Mouse (Mus musculus) ovary, postnatal 36 days (tissue): ENCODE data around the gene Dpf3.

ENCODE experiments used
- DNase-seq: peaks from one replicate; pipeline ENCODE4 v3.0.0; 2022; ENCODE audit warnings: low spot score, mixed read lengths

Dpf3 gene

DNA sequence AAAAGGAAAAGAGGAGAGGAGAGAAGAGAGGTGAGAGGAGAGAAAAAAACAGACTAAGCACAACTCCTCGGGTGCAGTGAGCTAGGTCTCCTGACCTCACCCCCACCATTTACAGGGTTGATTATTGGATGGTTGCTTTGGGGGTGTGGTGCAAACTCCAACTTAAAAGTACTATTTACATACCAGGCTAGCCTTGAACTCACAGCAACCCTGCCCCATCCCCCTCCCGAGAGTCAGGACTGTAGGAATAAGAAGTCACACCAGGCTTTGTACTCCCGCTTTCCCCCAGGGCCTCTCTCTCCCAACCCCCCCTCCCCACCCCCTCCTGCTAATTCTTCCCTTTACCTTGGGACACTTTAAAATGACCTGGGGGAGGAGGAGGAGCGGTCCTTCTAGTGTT is 8.8 kb upstream of the Dpf3 start:
- no peak for DNase-seq

DNA sequence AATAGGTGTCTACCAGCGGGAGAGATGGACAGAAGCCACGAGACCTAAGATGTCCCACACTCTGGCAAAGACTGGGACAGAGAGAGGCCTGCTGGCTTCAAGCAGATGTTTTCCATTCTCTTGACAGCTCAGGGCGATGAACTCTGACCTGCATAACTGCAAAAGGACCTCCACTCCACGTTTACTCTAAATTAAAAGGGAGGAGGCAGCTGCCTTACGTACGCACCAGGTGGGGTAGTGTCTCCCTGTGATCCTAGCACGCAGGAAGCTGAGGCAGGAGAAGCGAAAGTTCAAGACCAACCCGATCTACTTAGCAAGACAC is 8.4 kb upstream of the Dpf3 start:
- DNase-seq = no peak

DNA sequence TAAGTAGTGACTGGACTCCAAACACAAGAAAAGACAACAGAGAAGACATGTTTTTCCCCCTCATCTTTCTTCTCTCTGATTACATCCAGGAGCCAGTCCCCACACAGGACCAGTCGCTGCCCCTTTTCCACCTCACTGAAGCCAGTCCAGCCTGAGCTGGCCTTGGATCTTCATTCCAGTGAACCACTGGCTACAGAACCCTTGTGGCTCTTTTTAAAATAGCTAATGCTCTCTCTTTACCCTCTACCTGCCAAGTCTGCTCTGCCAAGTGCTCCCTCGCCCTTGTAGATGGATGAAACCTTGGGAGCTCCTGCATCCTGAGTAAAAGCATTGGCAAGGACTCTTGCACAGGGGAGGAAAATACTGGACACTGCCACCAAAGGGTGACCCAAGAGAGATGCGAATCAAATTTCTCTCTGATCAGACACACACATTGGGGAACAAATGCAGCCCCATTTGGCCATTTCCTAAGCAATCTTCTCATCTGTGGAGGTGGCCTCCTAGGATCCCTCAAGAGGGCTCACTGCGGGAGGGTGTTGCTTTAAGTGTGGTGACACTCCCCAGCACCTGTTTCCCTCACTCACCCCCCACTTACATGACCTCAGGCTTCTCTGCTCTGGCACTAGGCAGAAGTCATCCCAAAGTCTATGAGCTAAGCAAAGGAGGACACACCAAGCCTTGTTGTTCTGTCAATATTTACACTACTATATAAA is 7.9 kb upstream of the Dpf3 start:
- DNase-seq = no peak

DNA sequence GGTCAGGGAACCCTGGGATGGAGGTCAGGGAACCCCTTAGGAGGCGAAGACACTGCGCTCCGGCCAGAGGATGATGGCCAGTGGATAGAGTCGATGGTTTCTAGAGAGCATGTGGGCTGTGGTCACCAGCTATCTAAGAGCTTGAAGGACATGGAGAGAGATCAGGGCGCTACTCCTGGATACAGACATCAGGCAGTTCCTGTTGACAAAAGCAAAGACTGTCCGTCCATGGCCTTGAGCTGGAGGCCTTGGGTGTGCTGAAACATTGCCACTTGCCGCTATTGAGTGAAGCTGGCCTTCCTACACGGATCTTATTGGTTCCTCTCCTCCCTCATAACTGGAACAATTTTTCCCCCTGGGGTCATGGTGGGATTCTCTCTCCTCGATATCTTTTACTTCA is 6.7 kb upstream of the Dpf3 start:
- peak; percentile 59 for DNase-seq

DNA sequence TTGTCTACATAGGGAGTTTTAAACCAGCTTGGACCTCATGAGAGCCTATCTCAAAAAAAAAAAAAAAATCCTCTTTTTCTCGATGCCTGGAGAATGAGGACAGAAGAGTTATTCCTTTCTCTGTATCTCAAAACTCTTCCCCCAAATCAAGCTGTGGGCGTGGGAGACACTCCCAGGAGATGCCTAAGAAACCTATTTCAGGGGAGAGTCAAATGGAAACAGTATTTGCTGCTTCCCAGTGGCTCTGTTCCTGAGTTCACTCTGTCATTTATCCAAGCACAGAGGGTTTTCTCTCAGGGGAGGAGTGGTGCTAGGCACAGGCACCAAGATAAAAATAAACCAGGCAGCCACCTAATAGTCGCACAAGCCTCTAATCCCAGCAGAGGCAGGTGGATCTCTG is 5.3 kb upstream of the Dpf3 start:
- no peak for DNase-seq

DNA sequence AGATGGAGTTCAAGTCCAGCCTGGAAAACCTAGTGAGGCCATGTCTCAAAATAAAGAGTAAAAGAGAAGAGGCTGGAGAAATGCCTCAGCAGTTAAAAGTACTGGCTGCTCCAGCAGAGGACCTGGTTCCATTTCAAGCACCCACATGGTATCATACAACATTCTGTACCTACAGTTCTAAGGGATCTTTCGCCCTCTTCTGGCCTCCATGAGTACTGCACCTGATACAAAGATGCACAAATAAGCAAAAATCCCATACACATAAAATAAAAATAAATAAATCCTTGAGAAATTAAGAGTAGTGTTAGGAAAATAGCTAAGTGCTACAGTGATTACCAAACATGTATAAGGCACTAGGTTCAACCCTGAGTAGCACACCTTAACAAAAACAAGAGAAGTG is 4.1 kb upstream of the Dpf3 start:
- DNase-seq = no peak

DNA sequence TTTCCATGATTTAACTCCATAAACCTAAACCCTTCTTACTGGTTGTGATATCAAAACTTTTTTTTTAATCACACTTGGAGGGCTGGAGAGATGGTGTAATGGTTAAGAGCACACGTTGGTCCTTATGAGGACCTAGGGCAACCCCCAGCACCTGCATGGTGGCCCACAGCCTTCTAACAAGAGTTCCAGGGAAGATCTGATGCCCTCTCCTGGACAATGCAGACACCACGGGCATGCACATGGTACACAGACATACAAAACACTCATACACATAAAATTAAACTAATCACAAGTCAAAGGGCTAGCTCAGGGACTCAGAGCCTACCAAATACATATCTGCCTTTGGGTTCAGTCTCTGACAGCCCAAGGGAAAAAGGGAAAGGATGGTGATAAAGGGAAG is 2.2 kb upstream of the Dpf3 start:
- no peak for DNase-seq

DNA sequence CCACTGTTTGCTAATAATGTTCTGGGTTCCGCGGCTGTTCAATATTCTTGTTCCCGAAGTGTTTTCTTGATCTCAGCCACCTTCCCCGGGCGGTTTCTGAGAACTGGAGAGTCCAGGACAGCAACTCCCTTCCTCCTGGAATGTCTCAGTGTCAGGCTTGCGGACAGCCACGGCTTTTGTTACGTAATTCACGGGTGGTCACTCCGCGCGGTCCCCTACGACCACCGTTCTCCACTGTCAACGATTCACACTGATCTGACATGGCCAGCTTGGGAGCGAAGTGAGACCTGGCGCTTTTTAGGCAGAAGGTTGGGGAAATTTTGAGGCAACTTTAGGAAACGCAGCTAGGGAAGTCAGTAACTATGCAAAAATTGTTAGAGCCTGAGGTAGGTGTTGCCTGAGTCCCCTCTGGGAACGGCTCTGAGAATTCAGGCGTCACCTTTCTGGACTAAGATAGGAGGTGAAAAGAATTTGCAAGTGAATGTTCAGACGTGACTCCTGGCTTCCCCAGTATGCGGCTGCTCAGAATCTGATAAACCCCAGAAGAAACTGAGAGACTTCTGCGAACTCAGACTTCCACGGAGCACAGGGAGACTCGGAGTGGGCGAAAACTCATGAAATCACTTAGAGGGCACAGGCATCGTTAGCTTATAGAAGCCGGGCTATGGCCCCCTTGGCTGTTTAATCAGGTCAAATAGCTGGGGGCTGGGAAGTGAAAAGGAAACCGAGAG is 860 bp upstream of the Dpf3 start:
- no peak for DNase-seq

DNA sequence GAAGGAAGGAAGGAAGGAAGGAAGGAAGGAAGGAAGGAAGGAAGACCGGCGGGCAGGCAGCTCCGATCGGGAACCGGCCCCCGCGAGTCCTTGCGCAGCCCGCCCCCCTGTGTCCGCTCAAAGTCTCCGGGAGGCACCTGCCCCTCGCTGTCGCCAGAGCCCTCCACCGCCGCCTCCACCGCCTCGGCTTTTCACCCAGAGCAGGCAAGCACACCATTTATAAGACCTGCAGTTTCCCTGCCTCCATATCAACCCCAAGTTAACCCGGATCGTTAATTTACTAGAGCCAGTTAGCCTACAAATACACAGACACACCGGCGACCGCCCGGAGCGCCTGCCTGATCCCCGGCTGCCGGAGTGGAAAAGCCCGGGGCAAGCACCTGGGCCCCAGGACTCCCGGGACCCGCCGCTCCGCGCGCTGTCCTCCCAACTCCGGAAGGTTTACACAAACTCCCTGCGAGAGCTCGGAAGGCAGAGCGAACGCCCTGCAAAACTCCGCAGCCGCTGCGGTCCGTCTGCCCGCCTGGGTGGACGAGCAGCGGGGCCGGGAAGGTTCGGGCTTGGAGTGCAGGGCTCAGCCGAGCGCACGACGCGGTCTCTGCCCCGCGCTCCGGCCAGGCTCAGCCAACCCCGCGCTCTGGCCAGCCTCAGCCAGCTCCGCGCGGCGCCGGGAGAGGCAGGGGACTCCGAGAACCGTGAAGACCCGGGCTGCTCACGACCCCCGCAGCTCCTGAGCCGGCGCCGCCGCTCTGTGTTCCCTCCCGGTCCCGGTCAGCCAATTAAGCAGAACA is 650 bp downstream of the Dpf3 start:
- peak; percentile 58 for DNase-seq

DNA sequence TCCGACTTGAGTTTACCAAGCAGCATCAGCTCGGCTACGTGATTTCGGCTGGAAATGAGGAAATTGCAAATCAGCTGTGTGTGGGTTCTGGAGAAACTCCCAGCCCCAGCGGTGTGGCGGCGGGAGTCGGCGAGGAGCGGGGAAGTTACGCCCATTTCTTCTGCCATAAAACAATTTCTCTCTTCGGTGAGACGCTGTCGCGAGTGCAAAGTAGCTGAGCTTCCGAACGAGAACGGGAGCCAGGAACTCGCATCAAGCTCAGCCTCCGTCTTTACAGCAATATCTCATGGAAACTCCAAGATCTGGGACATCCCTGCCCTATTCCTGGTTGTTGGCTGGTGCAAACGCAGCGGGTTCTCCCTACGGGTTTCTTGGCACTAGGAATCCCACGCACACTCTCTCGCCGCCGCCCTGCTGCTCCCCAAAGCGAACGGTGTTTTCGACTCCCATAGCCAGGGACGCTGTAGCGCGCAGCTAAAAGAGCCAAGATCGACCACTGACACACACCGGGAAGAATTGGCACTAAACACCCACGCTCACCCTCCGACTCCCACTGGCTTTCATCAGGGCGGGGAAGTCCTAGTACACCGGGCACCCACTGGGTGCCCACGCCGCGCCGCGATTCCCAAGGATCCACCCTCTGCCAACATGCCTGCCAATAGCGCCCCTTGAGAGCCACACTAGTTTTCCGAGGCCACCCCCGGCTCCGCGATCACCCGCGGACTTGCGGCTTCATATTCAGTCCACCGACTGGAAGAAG is 1.4 kb downstream of the Dpf3 start:
- DNase-seq = peak; percentile 34

DNA sequence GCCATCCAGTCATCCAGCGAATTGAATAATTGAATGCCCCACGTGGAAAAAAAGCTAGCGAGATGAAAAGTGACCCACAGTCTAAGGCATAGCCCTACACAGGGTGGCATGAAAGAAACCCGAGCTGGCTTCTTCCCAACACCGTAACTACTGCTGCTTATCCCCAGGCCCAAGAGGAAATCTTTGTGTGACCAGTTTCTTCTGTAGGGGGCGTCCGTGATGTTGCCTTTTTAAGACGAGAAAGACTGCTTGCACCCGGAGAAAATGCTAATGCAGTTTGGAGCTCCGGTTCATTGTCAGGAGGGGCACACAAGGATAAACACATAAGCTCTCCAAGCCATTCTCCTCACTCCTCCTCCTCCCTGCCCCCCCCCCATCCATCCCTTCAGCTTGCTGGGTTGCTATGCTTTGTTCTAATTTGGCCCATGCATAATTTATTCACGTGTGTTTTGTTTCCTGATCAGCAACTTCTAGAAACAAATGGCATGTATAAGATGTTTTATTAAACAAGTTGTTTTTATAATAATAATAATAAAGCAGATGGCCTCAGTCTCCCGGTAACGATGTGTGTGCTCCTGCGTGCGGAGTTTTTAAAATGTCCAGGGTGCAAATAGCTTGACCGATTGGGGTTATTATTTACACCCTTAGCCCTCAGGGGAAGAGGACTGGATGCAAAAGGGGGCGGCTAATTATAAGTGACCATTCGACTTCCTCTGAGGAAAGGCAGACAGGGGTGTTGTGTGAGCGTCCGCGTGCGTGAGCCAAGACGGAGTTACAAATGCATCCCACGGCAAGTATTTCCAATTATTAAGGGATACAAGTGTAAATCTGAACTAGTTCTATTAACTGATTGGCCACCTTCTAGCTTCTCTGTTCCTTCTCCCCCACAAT is 2.4 kb downstream of the Dpf3 start:
- DNase-seq = no peak

DNA sequence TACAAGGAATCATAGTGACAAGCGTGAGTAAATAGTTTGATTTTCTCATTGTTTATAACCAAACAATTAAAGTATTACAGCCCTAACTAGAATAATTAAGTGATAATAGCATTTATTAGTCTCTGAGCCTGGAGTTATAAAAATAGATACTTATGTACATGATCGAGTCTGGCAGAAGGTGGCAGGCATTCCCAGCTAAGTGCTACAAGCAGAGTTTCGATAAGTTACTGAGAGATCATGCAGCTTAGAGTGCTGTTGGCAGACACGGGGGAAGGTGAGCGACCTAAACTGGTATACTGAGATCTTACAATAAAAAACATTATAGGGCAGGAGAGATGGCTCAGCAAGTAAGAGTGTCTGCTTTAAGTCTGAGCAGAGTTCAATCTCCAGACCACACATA is 3.9 kb downstream of the Dpf3 start:
- no peak for DNase-seq

DNA sequence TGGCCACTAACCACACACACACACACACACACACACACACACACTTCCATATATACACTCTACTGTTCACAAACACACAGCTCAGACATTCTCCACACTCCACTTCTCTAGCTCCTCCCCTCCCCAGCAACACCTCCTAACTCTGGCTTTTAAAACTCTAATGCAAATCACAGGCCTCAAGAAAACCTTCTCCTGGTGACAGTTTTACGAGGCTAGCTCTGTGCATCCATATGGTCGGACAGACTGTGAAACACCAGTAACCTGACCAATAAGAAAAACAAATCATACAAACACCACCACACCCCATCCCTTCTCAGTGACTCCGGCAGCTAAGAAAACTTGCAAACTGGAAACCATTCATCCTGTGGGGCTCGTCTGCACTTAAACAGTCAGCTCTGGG is 6.1 kb downstream of the Dpf3 start:
- DNase-seq = no peak

DNA sequence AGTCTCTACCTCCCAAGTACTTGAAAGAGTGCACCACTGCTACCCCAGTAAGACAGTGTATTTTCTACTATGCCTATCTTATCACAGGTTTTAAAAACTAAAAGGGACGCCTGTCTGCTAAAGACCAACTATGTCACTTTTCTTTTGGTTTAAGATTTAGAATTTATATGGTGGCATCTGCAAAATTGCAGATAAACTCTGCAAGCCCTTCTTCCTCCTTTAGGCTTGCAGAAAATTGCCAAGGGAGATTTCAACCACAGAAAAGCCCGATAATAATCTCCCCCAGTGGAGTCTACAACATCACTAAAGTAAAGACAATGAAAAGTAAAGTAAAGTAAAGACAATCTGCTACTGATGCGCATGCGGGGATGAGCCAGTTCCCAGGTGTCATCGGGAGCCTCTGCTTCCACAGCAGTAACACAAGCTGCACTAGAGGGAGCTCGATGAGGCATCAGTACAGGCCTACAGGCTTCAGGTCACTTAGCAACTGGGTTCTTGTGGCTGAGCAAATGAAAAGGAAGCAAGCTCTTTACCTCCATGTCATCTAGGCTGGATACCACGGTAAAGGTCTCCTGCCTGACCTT is 7.6 kb downstream of the Dpf3 start:
- no peak for DNase-seq

DNA sequence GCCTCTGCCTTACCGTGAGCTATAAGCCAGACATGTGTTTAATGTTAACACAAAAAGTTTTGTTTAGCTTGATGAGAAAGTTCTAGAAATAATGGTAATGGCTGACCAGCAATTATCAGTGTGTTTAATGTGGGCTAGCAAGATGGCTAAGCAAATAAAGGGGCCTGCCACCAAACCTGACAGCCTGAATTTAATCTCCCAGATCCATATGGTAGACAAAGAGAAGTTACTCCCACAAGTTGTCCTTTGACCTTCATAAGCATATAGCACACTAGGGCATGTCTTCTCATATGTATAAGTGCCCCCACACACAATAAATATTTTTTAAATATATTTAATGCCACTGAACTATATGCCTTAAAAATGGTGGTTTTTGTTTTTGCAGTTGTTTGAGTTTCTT is 8.4 kb downstream of the Dpf3 start:
- no peak for DNase-seq

DNA sequence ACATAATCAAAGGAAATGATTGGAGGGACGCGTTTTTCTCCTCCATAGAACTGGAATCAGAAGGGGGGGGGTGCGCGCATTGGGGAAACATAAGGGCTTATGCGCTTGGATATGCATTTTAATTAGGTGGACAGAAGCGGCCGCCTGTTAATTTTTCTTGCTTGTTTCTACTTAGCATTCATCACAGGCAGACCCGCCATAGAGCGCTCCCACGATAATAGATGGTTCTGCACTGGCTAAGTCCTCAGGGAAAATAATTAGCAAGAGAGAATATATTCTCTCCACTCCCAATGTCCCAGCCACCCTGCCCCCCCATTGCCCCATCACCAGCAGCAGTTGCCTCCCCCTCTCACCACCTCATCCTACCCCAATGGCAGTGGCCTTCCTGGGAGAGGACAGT is 11.2 kb downstream of the Dpf3 start:
- DNase-seq = no peak

DNA sequence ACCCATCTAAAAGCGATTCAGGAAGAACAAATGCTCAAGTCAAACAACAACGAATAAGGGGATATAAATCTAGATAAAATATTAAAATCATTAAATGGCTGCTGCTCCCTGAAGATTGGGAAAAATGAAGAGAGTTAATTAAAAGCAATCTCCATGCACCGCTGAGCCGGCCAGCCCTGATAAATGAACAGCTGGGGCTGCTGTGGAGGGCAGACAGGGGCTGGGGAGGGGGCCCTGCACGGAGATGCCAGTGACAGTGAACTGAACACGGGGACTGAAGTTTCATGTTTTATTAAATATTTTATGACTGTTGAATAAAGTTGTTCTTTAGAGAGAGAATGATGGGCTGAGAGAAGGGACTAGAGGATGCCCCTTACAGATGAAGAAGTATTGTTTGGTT is 12.1 kb downstream of the Dpf3 start:
- DNase-seq = no peak

DNA sequence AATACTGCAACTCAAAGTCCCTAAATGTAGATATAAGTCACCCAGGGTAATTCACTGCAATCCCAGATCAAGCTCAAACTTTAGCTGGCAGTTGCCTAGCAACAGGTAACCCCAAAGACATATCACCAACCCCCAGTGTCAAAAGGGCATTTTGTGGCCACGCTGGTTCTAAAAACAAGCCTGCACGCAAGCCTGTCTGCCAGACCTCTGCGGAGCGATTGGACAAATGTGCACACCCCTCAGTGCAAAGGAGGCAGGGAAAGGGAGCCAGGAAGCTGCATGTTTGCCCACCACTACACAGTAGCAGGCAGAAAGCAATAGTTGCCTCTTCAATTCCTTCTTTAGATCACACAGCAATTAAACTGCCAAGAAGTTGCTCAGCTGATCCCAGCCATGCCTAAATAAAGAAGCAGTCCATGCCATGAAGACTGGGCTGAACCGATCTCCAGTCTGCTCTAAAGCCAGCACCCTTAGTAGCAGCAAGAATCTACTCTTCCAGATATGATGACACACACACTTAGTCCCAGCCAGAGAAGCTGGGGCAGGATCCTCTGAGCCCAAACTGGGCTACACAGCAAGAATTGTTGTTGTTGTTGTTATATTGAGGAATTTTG is 13.4 kb downstream of the Dpf3 start:
- DNase-seq = no peak

DNA sequence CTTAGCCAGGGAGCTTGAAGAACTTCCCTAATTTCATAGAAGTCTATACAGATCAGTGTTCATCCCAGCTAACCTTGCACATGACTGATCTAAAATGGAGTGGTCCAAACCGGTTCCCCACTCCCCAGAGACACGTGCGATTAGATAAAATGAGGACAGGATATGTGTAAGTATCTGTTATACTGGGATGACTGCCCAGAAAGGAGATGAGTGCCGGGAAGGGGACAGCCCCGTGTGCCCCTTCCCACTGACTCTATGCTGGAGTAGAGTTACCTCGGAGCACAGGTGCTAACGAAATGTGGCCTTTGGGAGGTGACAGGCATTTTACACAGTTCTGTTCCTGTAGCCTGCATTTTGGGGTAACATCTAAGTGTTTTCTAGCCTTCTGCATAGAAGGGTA is 15.8 kb downstream of the Dpf3 start:
- DNase-seq = no peak

DNA sequence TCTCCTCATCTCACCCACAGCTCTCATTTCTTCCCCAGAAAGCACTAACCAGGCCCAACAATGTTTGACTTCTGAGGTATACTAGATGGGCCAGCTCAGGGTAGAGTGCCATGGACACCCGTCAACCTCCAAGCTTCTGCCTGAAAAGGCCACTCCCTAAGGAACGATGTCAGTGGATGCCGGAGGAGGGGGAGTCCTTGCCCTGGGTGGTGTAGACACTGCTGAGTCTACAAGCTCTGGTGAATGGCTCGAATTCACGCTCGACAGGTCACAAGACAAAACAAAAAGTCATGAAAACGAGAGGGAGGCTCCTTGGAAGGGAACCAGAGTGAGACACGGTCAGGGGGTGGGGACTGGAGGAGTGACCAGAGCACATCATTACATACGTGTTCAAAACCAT is 17.4 kb downstream of the Dpf3 start:
- no peak for DNase-seq
